Mouse (Mus musculus) stomach, embryonic 15.5 days (tissue): Measurements from ENCODE around the gene Gimap9. TPM values are rescaled to one million over a fixed set of nuclear protein-coding genes. Genes with fewer than 3 reads are reported as not detected.

Source experiments
- ATAC-seq: fragments of 200-750 bp; cut with Nextera tagmentation; 2 replicates; pipeline ENCODE4 v1.8.0; 2017; ENCODE audit warnings: low read depth, moderate number of reproducible peaks, moderate TSS enrichment; ENCODE audit not compliant: insufficient read depth, low FRiP score
- H3K27ac ChIP-seq: fragments of 300-500 bp; sonication (generic); 2 replicates; pipeline ENCODE4 v1.5.1; 2015; ENCODE audit warnings: mild to moderate bottlenecking, inconsistent platforms
- H3K27me3 ChIP-seq: fragments of 300-500 bp; sonication (generic); replicated peaks from 2 replicates; pipeline ENCODE4 v1.6.1; 2015; ENCODE audit warnings: inconsistent platforms
- H3K36me3 ChIP-seq: fragments of 300-500 bp; sonication (generic); 2 replicates; pipeline ENCODE4 v1.6.1; 2015; ENCODE audit warnings: inconsistent platforms
- H3K4me1 ChIP-seq: fragments of 300-500 bp; sonication (generic); 2 replicates; pipeline ENCODE4 v1.6.1; 2015; ENCODE audit warnings: inconsistent platforms
- H3K4me2 ChIP-seq: fragments of 300-500 bp; sonication (generic); 2 replicates; pipeline ENCODE4 v1.6.1; 2015; ENCODE audit warnings: mild to moderate bottlenecking, inconsistent platforms
- H3K4me3 ChIP-seq: fragments of 300-500 bp; sonication (generic); replicated peaks from 2 replicates; pipeline ENCODE4 v1.5.1; 2015; ENCODE audit warnings: inconsistent platforms
- H3K9ac ChIP-seq: fragments of 300-500 bp; sonication (generic); 2 replicates; pipeline ENCODE4 v1.6.1; 2015; ENCODE audit warnings: inconsistent platforms
- H3K9me3 ChIP-seq: fragments of 300-500 bp; sonication (generic); 2 replicates; pipeline ENCODE4 v1.6.1; 2016; ENCODE audit warnings: inconsistent platforms
- WGBS: fragments of 180-500 bp; shearing (Covaris S2); methylation state at CpG from one replicate; pipeline ENCODE4 v1.1.7; 2015; 5-methylcytosine and 5-hydroxymethylcytosine counted together
- polyA plus RNA-seq: library from polyadenylated mRNA; unstranded; fragments of >200 nt; fragmentation: Nextera tagmentation; extraction: Ambion mirVana; gene quantifications from 2 replicates; pipeline ENCODE4 v1.2.1, GENCODE M21; 2015

The Gimap9 gene
- polyA plus RNA-seq, 1 experiment from 2014 or later = 12.6 TPM

GRCm38 (mm10) chr6:48698888-48699287 is 23.0 kb downstream of the Gimap9 start:
- no peaks in the 10 kb centered on the region for H3K4me1 ChIP-seq
- no peak overlapping the region for H3K4me2 ChIP-seq
- no peaks in the 10 kb centered on the region for H3K36me3 ChIP-seq
- 71% methylated on average over 3 of the region's 3 CpGs for WGBS
- H3K9ac ChIP-seq = no peak overlapping the region
- no peaks in the 10 kb centered on the region for H3K27me3 ChIP-seq
- no peak overlapping the region for H3K27ac ChIP-seq
- no peak for ATAC-seq
- H3K9me3 ChIP-seq = no peaks in the 10 kb centered on the region
- H3K4me3 ChIP-seq = no peak overlapping the region

GRCm38 (mm10) chr6:48700251-48701075 is 24.5 kb downstream of the Gimap9 start:
- ATAC-seq = no peak
- Histone ChIP-seq H3K27ac (peak overlapping the region; percentile 46; the same call in 1 of the 2 replicates), H3K9me3 (no peaks in the 10 kb centered on the region)

DNA sequence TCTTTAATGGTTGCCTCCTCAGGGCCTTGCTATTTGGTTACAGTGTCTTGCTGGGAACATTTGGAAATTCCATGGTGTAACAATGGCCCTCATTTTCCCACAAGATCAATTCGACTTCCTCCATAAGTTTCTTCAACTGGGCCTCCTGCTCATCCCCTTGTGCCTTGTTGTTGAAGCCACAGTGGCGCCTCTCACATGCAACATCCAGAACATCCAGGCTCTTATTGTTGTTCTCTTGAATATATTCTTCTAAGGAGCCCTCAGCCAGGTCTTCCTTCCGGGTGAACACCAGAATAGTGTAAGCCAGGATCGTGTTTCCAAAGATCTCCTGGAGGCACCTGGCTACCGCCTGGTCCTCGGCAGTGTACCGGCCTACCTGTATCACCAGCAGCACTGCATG is 26.2 kb downstream of the Gimap9 start:
- Histone ChIP-seq H3K9ac (no peak overlapping the region), H3K4me1 (no peaks in the 10 kb centered on the region), H3K4me2 (no peak overlapping the region), H3K27ac (no peak overlapping the region), H3K36me3 (no peaks in the 10 kb centered on the region), H3K9me3 (no peaks in the 10 kb centered on the region), H3K4me3 (no peak overlapping the region), H3K27me3 (no peaks in the 10 kb centered on the region)
- no peak for ATAC-seq
- WGBS = 85% methylated on average over 7 of the region's 7 CpGs

More at GRCm38 (mm10) chr6:48700251-48701075, 24.5 kb downstream of the Gimap9 start:
- Histone ChIP-seq H3K27me3 (no peaks in the 10 kb centered on the region), H3K4me1 (no peaks in the 10 kb centered on the region), H3K4me3 (no peak overlapping the region), H3K9ac (no peak overlapping the region), H3K4me2 (no peak overlapping the region), H3K36me3 (no peaks in the 10 kb centered on the region)
- WGBS = 44% methylated on average over 5 of the region's 5 CpGs

GRCm38 (mm10) chr6:48702601-48703000 is 26.7 kb downstream of the Gimap9 start:
- ATAC-seq = no peak
- Histone ChIP-seq H3K9me3 (no peaks in the 10 kb centered on the region), H3K4me3 (no peak overlapping the region), H3K4me1 (no peaks in the 10 kb centered on the region), H3K27me3 (no peaks in the 10 kb centered on the region), H3K27ac (no peak overlapping the region), H3K9ac (no peak overlapping the region), H3K36me3 (no peaks in the 10 kb centered on the region), H3K4me2 (no peak overlapping the region)
- 59% methylated on average over 5 of the region's 5 CpGs for WGBS

- Histone ChIP-seq H3K9me3 (no peaks in the 10 kb centered on the region), H3K36me3 (no peaks in the 10 kb centered on the region), H3K27ac (no peak overlapping the region), H3K4me1 (no peaks in the 10 kb centered on the region), H3K9ac (no peak overlapping the region), H3K27me3 (no peaks in the 10 kb centered on the region), H3K4me3 (no peak overlapping the region), H3K4me2 (no peak overlapping the region)
- no peak for ATAC-seq
Observed at GRCm38 (mm10) chr6:48704146-48704545, 28.2 kb downstream of the Gimap9 start.

GRCm38 (mm10) chr6:48706130-48706529 is 30.2 kb downstream of the Gimap9 start:
- H3K4me2 ChIP-seq = peak overlapping the region; percentile 10; the same call in 1 of the 2 replicates
- no peaks in the 10 kb centered on the region for H3K9me3 ChIP-seq
- no peak for ATAC-seq
- no peaks in the 10 kb centered on the region for H3K4me1 ChIP-seq
- no peak overlapping the region for H3K9ac ChIP-seq
- WGBS = 49% methylated on average over 3 of the region's 3 CpGs
- H3K36me3 ChIP-seq = no peaks in the 10 kb centered on the region
- H3K4me3 ChIP-seq = no peak overlapping the region; the same call in 1 of the 2 replicates
- no peak overlapping the region for H3K27ac ChIP-seq
- H3K27me3 ChIP-seq = no peaks in the 10 kb centered on the region

GRCm38 (mm10) chr6:48718455-48718854 is 42.5 kb downstream of the Gimap9 start, which contains the start of the genes Gm28053 and Gimap7:
TSS of gene Gm28053 (plus strand) at chr6:48718607.
TSS of gene Gimap7 (plus strand) at chr6:48718621.
- Histone ChIP-seq H3K27me3 (no peaks in the 10 kb centered on the region), H3K9me3 (no peaks in the 10 kb centered on the region), H3K36me3 (no peaks in the 10 kb centered on the region), H3K9ac (no peak within 1 kb of the TSS), H3K4me3 (no peak within 1 kb of the TSS), H3K4me1 (no peaks in the 10 kb centered on the region), H3K4me2 (no peak within 1 kb of the TSS), H3K27ac (no peak within 1 kb of the TSS)
- ATAC-seq = no peak
- WGBS = 48% methylated on average over 2 of the region's 2 CpGs

DNA sequence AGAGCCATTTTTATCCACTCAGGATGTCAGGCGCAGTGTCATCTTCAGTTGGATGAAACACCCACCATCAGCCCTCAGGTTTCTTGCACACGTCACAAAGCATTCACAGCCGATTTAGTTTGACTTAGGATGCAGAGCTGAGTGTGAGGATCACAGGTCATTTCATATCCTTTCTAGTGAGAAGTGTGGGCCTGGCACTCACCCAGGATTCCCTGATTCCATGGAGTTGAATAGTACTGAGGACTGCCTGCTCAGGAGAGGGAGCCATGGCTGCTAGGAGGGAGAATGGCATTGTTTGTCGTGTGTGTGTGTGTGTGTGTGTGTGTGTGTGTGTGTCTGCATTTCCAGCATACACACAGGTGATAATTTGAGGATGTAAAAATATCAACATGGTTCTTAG is 44.4 kb downstream of the Gimap9 start:
- 82% methylated on average over 4 of the region's 4 CpGs for WGBS
- Histone ChIP-seq H3K4me2 (no peak overlapping the region), H3K27me3 (no peaks in the 10 kb centered on the region), H3K4me1 (no peaks in the 10 kb centered on the region), H3K9me3 (no peaks in the 10 kb centered on the region), H3K9ac (no peak overlapping the region), H3K4me3 (no peak overlapping the region), H3K36me3 (no peaks in the 10 kb centered on the region), H3K27ac (no peak overlapping the region)
- no peak for ATAC-seq

DNA sequence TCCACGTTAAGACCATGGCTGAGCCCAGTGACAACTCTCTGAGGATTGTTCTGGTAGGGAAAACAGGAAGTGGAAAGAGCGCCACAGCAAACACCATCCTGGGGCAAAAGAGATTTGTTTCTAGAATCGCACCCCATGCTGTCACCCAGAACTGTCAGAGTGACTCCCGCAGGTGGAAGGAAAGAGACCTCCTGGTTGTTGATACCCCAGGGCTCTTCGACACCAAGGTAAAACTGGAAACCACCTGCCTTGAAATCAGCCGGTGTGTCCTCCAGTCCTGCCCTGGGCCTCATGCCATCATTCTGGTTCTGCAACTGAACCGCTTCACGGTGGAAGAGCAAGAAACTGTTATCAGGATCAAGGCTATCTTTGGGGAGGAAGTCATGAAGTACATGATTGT is 47.5 kb downstream of the Gimap9 start:
- Histone ChIP-seq H3K4me2 (no peak overlapping the region), H3K9me3 (no peaks in the 10 kb centered on the region), H3K27ac (no peak overlapping the region), H3K9ac (no peak overlapping the region), H3K27me3 (no peaks in the 10 kb centered on the region), H3K4me1 (no peaks in the 10 kb centered on the region; the same call in 1 of the 2 replicates), H3K4me3 (no peak overlapping the region), H3K36me3 (no peaks in the 10 kb centered on the region)
- 79% methylated on average over 8 of the region's 8 CpGs for WGBS
- no peak for ATAC-seq

- Histone ChIP-seq H3K9ac (no peak overlapping the region), H3K4me3 (no peak overlapping the region), H3K27ac (no peak overlapping the region), H3K36me3 (no peaks in the 10 kb centered on the region), H3K9me3 (no peaks in the 10 kb centered on the region), H3K4me1 (no peaks in the 10 kb centered on the region; the same call in 1 of the 2 replicates), H3K4me2 (no peak overlapping the region), H3K27me3 (no peaks in the 10 kb centered on the region)
- 0% methylated on average over 1 of the region's 1 CpGs for WGBS
- peak; percentile 66; the same call in 1 of the 2 replicates for ATAC-seq
Observed at GRCm38 (mm10) chr6:48725476-48725875, 49.5 kb downstream of the Gimap9 start.

DNA sequence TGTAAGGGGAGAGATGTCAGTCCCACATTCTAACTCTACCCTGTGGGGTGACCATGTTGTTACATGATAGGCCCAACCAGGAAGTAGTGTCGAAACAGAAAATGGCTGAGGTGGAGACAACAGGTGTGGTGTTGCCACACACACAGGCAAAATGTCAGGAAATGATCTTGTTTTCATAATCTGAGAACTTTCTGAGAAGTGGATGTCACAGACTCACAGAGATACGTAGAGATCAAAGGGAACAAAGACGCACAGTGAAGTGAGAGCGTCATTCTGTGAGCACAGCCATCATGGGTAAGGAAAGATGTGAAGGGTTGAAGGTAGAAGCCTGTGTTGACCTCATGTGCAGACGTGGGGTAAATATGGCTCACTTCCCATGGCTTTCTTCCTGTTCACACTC is 51.8 kb downstream of the Gimap9 start:
- no peaks in the 10 kb centered on the region for H3K27me3 ChIP-seq
- H3K36me3 ChIP-seq = no peaks in the 10 kb centered on the region
- H3K4me2 ChIP-seq = no peak overlapping the region
- no peaks in the 10 kb centered on the region for H3K9me3 ChIP-seq
- no peak overlapping the region for H3K4me3 ChIP-seq
- H3K4me1 ChIP-seq = no peaks in the 10 kb centered on the region; the same call in 1 of the 2 replicates
- WGBS = 93% methylated on average over 5 of the region's 5 CpGs
- no peak overlapping the region for H3K27ac ChIP-seq
- ATAC-seq = no peak
- no peak overlapping the region for H3K9ac ChIP-seq
